Mouse (Mus musculus): ENCODE data around the gene Prr7. TPM values are rescaled to one million over a fixed set of nuclear protein-coding genes. Genes with fewer than 3 reads are reported as not detected.
A peak's percentile ranks its signal among the peaks of the same experiment; 100 is the strongest.

Gene Prr7
- polyA plus RNA-seq, 1 experiment from 2014 or later = 1.3 TPM

- Histone ChIP-seq H3K27me3 (no peaks in the 10 kb centered on the region), H3K9ac (no peak overlapping the region), H3K9me3 (no peaks in the 10 kb centered on the region), H3K4me1 (peaks cover 22% of the 10 kb centered on the region), H3K27ac (no peak overlapping the region), H3K4me2 (replicated peaks) (no peak overlapping the region), H3K4me3 (no peak overlapping the region), H3K36me3 (peaks cover 57% of the 10 kb centered on the region)
- 93% methylated on average over 17 of the region's 17 CpGs for WGBS
- no peak for ATAC-seq (ENCODE audit: insufficient number of reproducible peaks, insufficient read depth, low FRiP score, low TSS enrichment)
These were observed 14.2 kb upstream of the Prr7 start for GRCm38 (mm10) chr13:55449679-55450441.

- Histone ChIP-seq H3K27me3 (no peaks in the 10 kb centered on the region), H3K4me1 (peaks cover 22% of the 10 kb centered on the region), H3K9me3 (no peaks in the 10 kb centered on the region), H3K27ac (no peak overlapping the region), H3K4me3 (no peak overlapping the region), H3K9ac (no peak overlapping the region), H3K4me2 (replicated peaks) (no peak overlapping the region), H3K36me3 (peaks cover 64% of the 10 kb centered on the region)
- no peak for ATAC-seq (ENCODE audit: insufficient number of reproducible peaks, insufficient read depth, low FRiP score, low TSS enrichment)
- 92% methylated on average over 11 of the region's 11 CpGs for WGBS
These were observed 13.5 kb upstream of the Prr7 start for GRCm38 (mm10) chr13:55450511-55450980.

GRCm38 (mm10) chr13:55451296-55451695, 12.8 kb upstream of the Prr7 start:
- H3K9ac ChIP-seq = no peak overlapping the region
- H3K4me3 ChIP-seq = no peak overlapping the region
- no peaks in the 10 kb centered on the region for H3K27me3 ChIP-seq
- peaks cover 16% of the 10 kb centered on the region for H3K4me1 ChIP-seq
- no peaks in the 10 kb centered on the region for H3K9me3 ChIP-seq
- WGBS = 90% methylated on average over 10 of the region's 10 CpGs
- peaks cover 68% of the 10 kb centered on the region for H3K36me3 ChIP-seq
- no peak overlapping the region for H3K4me2 ChIP-seq (replicated peaks)
- no peak for ATAC-seq (ENCODE audit: insufficient number of reproducible peaks, insufficient read depth, low FRiP score, low TSS enrichment)
- H3K27ac ChIP-seq = no peak overlapping the region

- ATAC-seq (ENCODE audit: insufficient number of reproducible peaks, insufficient read depth, low FRiP score, low TSS enrichment) = no peak
- no peaks in the 10 kb centered on the region for H3K27me3 ChIP-seq
- no peak overlapping the region for H3K4me3 ChIP-seq
- peaks cover 75% of the 10 kb centered on the region for H3K36me3 ChIP-seq
- no peaks in the 10 kb centered on the region for H3K9me3 ChIP-seq
- no peak overlapping the region for H3K9ac ChIP-seq
- peaks cover 10% of the 10 kb centered on the region for H3K4me1 ChIP-seq
- WGBS = 95% methylated on average over 16 of the region's 16 CpGs
- no peak overlapping the region for H3K4me2 ChIP-seq (replicated peaks)
- H3K27ac ChIP-seq = no peak overlapping the region
These were observed 12.1 kb upstream of the Prr7 start for GRCm38 (mm10) chr13:55451785-55452549.

- H3K4me3 ChIP-seq = no peak overlapping the region
- 0 out of 2 replicates have a peak overlapping the region, but pooled peaks have one; percentile 89 for H3K4me2 ChIP-seq (replicated peaks)
- H3K9me3 ChIP-seq = no peaks in the 10 kb centered on the region
- no peaks in the 10 kb centered on the region for H3K27me3 ChIP-seq
- H3K4me1 ChIP-seq = peaks cover 30% of the 10 kb centered on the region
- H3K36me3 ChIP-seq = peaks cover 45% of the 10 kb centered on the region
- WGBS = 44% methylated on average over 2 of the region's 2 CpGs
- no peak for ATAC-seq (ENCODE audit: insufficient number of reproducible peaks, insufficient read depth, low FRiP score, low TSS enrichment)
- no peak overlapping the region for H3K27ac ChIP-seq
- no peak overlapping the region for H3K9ac ChIP-seq
These were observed 1.1 kb upstream of the Prr7 start for GRCm38 (mm10) chr13:55462965-55463364.

- H3K4me2 ChIP-seq (replicated peaks) = peak overlapping the region; percentile 89
- H3K36me3 ChIP-seq = peaks cover 39% of the 10 kb centered on the region
- WGBS = 11% methylated on average over 14 of the region's 14 CpGs
- H3K27me3 ChIP-seq = no peaks in the 10 kb centered on the region
- peak overlapping the region; percentile 92 for H3K27ac ChIP-seq
- peak overlapping the region; percentile 84 for H3K9ac ChIP-seq
- peak overlapping the region; percentile 68 for H3K4me3 ChIP-seq
- ATAC-seq (ENCODE audit: insufficient number of reproducible peaks, insufficient read depth, low FRiP score, low TSS enrichment) = no peak
- no peaks in the 10 kb centered on the region for H3K9me3 ChIP-seq
- H3K4me1 ChIP-seq = peaks cover 30% of the 10 kb centered on the region
These were observed 554 bp upstream of the Prr7 start for GRCm38 (mm10) chr13:55463399-55464026.

GRCm38 (mm10) chr13:55465184-55465583, 1.1 kb downstream of the Prr7 start:
- H3K36me3 ChIP-seq = peaks cover 22% of the 10 kb centered on the region
- H3K4me2 ChIP-seq (replicated peaks) = peak overlapping the region; percentile 89
- H3K27me3 ChIP-seq = no peaks in the 10 kb centered on the region; the same call in 1 of the 2 replicates
- H3K9ac ChIP-seq = peak overlapping the region; percentile 84
- no peak for ATAC-seq (ENCODE audit: insufficient number of reproducible peaks, insufficient read depth, low FRiP score, low TSS enrichment)
- H3K4me1 ChIP-seq = peaks cover 30% of the 10 kb centered on the region
- H3K9me3 ChIP-seq = no peaks in the 10 kb centered on the region
- H3K27ac ChIP-seq = peak overlapping the region; percentile 92; the same call in 1 of the 2 replicates
- peak overlapping the region; percentile 68 for H3K4me3 ChIP-seq
- 22% methylated on average over 3 of the region's 3 CpGs for WGBS

GRCm38 (mm10) chr13:55465830-55466440, 1.9 kb downstream of the Prr7 start:
- peaks cover 36% of the 10 kb centered on the region for H3K4me1 ChIP-seq
- H3K36me3 ChIP-seq = peaks cover 15% of the 10 kb centered on the region
- no peaks in the 10 kb centered on the region; the same call in 1 of the 2 replicates for H3K27me3 ChIP-seq
- no peak overlapping the region for H3K27ac ChIP-seq
- 70% methylated on average over 5 of the region's 5 CpGs for WGBS
- H3K9me3 ChIP-seq = no peaks in the 10 kb centered on the region
- no peak overlapping the region for H3K4me2 ChIP-seq (replicated peaks)
- no peak for ATAC-seq (ENCODE audit: insufficient number of reproducible peaks, insufficient read depth, low FRiP score, low TSS enrichment)
- no peak overlapping the region for H3K9ac ChIP-seq
- H3K4me3 ChIP-seq = no peak overlapping the region

GRCm38 (mm10) chr13:55468851-55469560, 4.9 kb downstream of the Prr7 start:
- Histone ChIP-seq H3K9ac (no peak overlapping the region), H3K4me1 (peaks cover 42% of the 10 kb centered on the region), H3K4me2 (replicated peaks) (no peak overlapping the region), H3K27me3 (no peaks in the 10 kb centered on the region; the same call in 1 of the 2 replicates), H3K27ac (no peak overlapping the region), H3K36me3 (peaks cover 2% of the 10 kb centered on the region; the same call in 1 of the 2 replicates), H3K4me3 (no peak overlapping the region), H3K9me3 (no peaks in the 10 kb centered on the region)
- ATAC-seq (ENCODE audit: insufficient number of reproducible peaks, insufficient read depth, low FRiP score, low TSS enrichment) = no peak
- 52% methylated on average over 13 of the region's 13 CpGs for WGBS

- Histone ChIP-seq H3K4me3 (no peak overlapping the region), H3K36me3 (peaks cover 14% of the 10 kb centered on the region), H3K27me3 (no peaks in the 10 kb centered on the region; the same call in 1 of the 2 replicates), H3K27ac (no peak overlapping the region), H3K9me3 (no peaks in the 10 kb centered on the region), H3K9ac (peak overlapping the region; percentile 72; the same call in 1 of the 2 replicates), H3K4me2 (replicated peaks) (no peak overlapping the region; the same call in 1 of the 2 replicates), H3K4me1 (peaks cover 32% of the 10 kb centered on the region)
- WGBS = 69% methylated on average over 9 of the region's 9 CpGs
- no peak for ATAC-seq (ENCODE audit: insufficient number of reproducible peaks, insufficient read depth, low FRiP score, low TSS enrichment)
These were observed 6.3 kb downstream of the Prr7 start for GRCm38 (mm10) chr13:55470372-55470771.
